Mouse (Mus musculus) megakaryocyte, embryonic 14.5 days (primary cell): Measurements from ENCODE around the gene Tcf25. TPM values are rescaled to one million over a fixed set of nuclear protein-coding genes. Genes with fewer than 3 reads are reported as not detected.

ENCODE experiments used
- H3K27me3 ChIP-seq: replicated peaks from 2 replicates; pipeline ENCODE3; 2012; ENCODE audit warnings: inconsistent platforms
- H3K36me3 ChIP-seq: replicated peaks from 2 replicates; pipeline ENCODE3; 2012; ENCODE audit warnings: low read length, inconsistent platforms, mixed read lengths
- H3K4me1 ChIP-seq: 2 replicates; pipeline ENCODE4 v1.6.1; 2012; ENCODE audit warnings: inconsistent platforms
- H3K4me3 ChIP-seq: replicated peaks from 2 replicates; pipeline ENCODE3; 2012; ENCODE audit warnings: moderate library complexity, mild to moderate bottlenecking, inconsistent platforms
- H3K9me3 ChIP-seq: 2 replicates; pipeline ENCODE4 v1.6.1; 2012; ENCODE audit warnings: inconsistent platforms
- FLI1 ChIP-seq: IDR thresholded peaks from 2 replicates; pipeline ENCODE4 v1.6.1; 2012; ENCODE audit warnings: low read length, inconsistent platforms, mixed read lengths
- GATA1 ChIP-seq: IDR thresholded peaks from 3 replicates; pipeline ENCODE4 v1.6.1; 2012; ENCODE audit warnings: mixed read lengths, low read length, inconsistent platforms, borderline replicate concordance
- polyA plus RNA-seq: library from polyadenylated mRNA; stranded (reverse); fragments of >175 nt; gene quantifications from 2 replicates; pipeline ENCODE4 v1.2.3, GENCODE M21; 2012; ENCODE audit warnings: low replicate concordance; ENCODE audit not compliant: insufficient read depth

Tcf25 gene
- polyA plus RNA-seq, 1 experiment: 108 TPM

- Histone ChIP-seq H3K36me3 (no peaks in the 10 kb centered on the region), H3K4me3 (no peak overlapping the region), H3K4me1 (peaks cover 21% of the 10 kb centered on the region), H3K9me3 (no peaks in the 10 kb centered on the region), H3K27me3 (peaks cover 66% of the 10 kb centered on the region)
- no peak for TF ChIP-seq GATA1
- TF ChIP-seq FLI1: no peak
Measured at GRCm38 (mm10) chr8:123347293-123347692, 26.3 kb upstream of the Tcf25 start.

- H3K4me1 ChIP-seq: peaks cover 11% of the 10 kb centered on the region
- H3K27me3 ChIP-seq: peaks cover 68% of the 10 kb centered on the region
- TF ChIP-seq GATA1 (no peak), FLI1 (no peak)
- H3K36me3 ChIP-seq: no peaks in the 10 kb centered on the region
- no peaks in the 10 kb centered on the region for H3K9me3 ChIP-seq
- H3K4me3 ChIP-seq: no peak overlapping the region
Measured at GRCm38 (mm10) chr8:123348237-123348843, 25.2 kb upstream of the Tcf25 start.

- Histone ChIP-seq H3K36me3 (no peaks in the 10 kb centered on the region), H3K27me3 (peaks cover 72% of the 10 kb centered on the region), H3K4me1 (peaks cover 8% of the 10 kb centered on the region), H3K4me3 (no peak overlapping the region), H3K9me3 (no peaks in the 10 kb centered on the region)
- no peak for TF ChIP-seq FLI1
- no peak for TF ChIP-seq GATA1
Measured at GRCm38 (mm10) chr8:123349073-123349472, 24.5 kb upstream of the Tcf25 start.

DNA sequence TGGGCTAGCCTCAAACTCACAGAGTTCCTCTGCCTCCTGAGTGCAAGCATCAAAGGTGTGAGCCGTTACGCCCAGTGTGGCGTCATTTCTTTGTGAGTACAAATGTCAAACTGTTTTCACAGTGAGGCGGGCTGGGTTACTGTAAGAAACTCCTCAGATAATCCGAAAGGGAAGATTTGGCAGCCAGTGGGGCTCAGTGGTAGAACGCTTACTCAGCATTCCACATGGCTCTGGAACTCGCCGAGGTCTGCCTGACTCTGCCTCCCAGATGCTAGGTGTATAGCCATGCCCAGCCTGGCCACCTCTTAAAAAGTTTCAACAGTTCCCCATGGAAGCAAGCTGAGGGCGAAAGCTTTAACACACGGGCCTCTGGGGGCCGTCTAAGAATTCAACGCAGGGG, 21.4 kb upstream of the Tcf25 start:
- no peak overlapping the region for H3K4me3 ChIP-seq
- no peaks in the 10 kb centered on the region for H3K9me3 ChIP-seq
- H3K4me1 ChIP-seq: peaks cover 4% of the 10 kb centered on the region
- peaks cover 87% of the 10 kb centered on the region for H3K27me3 ChIP-seq
- TF ChIP-seq FLI1: no peak
- TF ChIP-seq GATA1: no peak
- no peaks in the 10 kb centered on the region for H3K36me3 ChIP-seq

DNA sequence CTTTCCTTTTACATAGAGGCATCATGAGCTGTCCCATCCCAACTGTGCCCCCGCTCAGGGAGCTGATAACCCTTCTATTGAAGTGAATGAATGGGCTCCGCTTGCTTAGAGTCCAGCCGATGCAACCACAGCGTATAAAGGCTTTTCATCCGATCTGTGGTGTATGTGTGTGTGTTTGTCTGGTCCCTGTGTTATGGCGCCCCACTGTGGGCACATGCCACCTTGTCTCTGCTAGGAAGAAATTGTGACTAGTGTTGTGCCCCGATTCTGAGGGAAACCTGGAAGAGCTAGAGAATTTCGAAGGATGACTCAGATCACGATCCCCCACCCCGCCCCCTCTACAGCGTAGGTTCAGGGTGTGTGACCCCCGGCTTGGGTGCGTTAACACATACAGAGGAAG, 20.8 kb upstream of the Tcf25 start:
- Histone ChIP-seq H3K4me3 (no peak overlapping the region), H3K4me1 (peaks cover 4% of the 10 kb centered on the region), H3K36me3 (no peaks in the 10 kb centered on the region), H3K27me3 (peaks cover 91% of the 10 kb centered on the region), H3K9me3 (no peaks in the 10 kb centered on the region)
- TF ChIP-seq GATA1: no peak
- TF ChIP-seq FLI1: no peak

- H3K36me3 ChIP-seq: no peaks in the 10 kb centered on the region
- peaks cover 90% of the 10 kb centered on the region for H3K27me3 ChIP-seq
- TF ChIP-seq FLI1 (no peak), GATA1 (no peak)
- no peak overlapping the region for H3K4me3 ChIP-seq
- peaks cover 4% of the 10 kb centered on the region for H3K4me1 ChIP-seq
- no peaks in the 10 kb centered on the region for H3K9me3 ChIP-seq
Measured at GRCm38 (mm10) chr8:123353216-123353615, 20.3 kb upstream of the Tcf25 start.

DNA sequence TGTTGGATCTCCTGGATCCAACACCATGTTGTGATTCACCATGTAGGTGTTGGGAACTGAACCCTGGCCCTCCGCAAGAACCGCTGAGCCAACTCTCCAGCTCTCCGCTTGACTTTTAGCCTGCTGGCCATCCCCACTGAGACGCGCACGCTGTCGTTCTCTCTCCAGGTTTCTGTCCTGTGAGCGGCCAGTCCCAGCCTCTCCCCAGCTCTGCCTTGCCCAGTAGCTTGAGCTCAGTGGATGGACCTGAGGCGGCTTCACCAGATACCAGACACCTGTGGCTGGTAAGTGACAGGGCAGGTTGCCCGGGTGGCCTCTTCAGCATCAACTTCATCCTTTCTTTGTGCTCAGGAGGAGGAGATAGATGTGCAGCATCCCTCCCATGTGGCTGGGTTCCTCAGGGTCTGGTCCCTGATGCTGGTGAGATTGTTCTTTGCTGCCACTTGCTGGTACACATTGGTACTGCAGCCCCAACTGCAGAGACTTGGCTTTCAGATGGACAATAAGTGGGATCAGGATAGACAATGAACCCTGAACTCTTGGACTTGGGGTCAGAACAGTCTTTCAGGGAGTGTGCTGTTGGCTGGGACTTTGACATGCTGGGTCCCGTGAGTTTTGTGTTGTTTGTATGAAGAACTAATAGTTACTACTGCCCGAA, 12.3 kb upstream of the Tcf25 start:
- Histone ChIP-seq H3K4me1 (no peaks in the 10 kb centered on the region; the same call in 1 of the 2 replicates), H3K9me3 (no peaks in the 10 kb centered on the region), H3K36me3 (no peaks in the 10 kb centered on the region), H3K27me3 (peaks cover 63% of the 10 kb centered on the region), H3K4me3 (no peak overlapping the region)
- no peak for TF ChIP-seq FLI1

DNA sequence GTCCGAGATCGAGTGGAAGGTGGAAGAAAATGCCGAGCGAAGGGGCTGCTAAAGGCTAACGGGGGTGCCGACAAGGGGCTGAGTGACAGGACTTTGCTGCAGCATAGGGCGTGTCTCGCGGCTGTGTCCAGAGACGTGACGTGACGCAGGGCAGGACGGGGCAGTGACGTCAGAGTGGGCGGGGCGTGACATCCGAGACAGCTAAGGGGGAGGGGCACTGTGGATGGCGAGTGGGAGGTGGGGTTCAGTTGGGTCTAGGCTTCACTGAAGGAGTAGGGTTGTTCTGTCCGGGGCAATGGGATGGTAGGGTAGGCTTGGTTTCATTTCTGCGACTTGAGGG, 656 bp downstream of the Tcf25 start:
- TF ChIP-seq GATA1: no peak
- TF ChIP-seq FLI1: no peak
- Histone ChIP-seq H3K4me1 (peaks cover 49% of the 10 kb centered on the region), H3K36me3 (peaks cover 33% of the 10 kb centered on the region), H3K4me3 (peak overlapping the region; percentile 99), H3K9me3 (no peaks in the 10 kb centered on the region), H3K27me3 (peaks cover 24% of the 10 kb centered on the region)

GRCm38 (mm10) chr8:123375701-123376100, 2.1 kb downstream of the Tcf25 start:
- H3K4me1 ChIP-seq: peaks cover 45% of the 10 kb centered on the region
- peaks cover 48% of the 10 kb centered on the region for H3K36me3 ChIP-seq
- no peak overlapping the region for H3K4me3 ChIP-seq
- TF ChIP-seq GATA1: no peak
- TF ChIP-seq FLI1: no peak
- peaks cover 11% of the 10 kb centered on the region for H3K27me3 ChIP-seq
- no peaks in the 10 kb centered on the region for H3K9me3 ChIP-seq

DNA sequence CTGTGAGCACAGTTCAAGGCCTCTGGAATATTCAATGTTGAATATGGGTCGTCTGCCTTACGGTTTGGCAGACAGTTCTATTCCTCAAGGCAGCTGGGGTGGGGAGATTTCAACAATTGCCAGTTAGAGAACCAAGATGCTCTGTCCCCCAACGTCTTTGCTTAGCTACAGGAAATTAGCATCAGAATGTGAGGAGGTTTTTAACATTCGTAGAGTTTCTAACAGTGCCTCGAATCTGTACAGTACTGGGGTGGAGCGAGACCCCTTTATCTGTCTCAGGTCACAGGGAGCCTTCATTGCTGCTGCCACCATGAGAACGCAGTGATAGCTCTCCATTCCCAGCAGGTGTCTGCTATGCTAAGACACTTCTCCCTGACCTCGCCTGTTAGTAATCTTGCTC, 2.6 kb downstream of the Tcf25 start:
- no peak for TF ChIP-seq FLI1
- no peak for TF ChIP-seq GATA1
- no peaks in the 10 kb centered on the region for H3K9me3 ChIP-seq
- H3K27me3 ChIP-seq: peaks cover 7% of the 10 kb centered on the region
- H3K36me3 ChIP-seq: peaks cover 52% of the 10 kb centered on the region
- H3K4me1 ChIP-seq: peaks cover 42% of the 10 kb centered on the region
- peak overlapping the region; percentile 15 for H3K4me3 ChIP-seq
